Mouse (Mus musculus) spleen, postnatal 36 days (tissue): ENCODE results near the gene Fbxw4.
"Not testable (repeated sequence)": the region's sequence is repeated elsewhere in the genome, so short reads cannot be mapped to it uniquely, and the experiment has no call there.

Source experiments
- DNase-seq, 2 experiments: peaks; one replicate each; pipeline ENCODE4 v3.0.0; 2022; ENCODE audit warnings: low spot score in 2 of 2, mixed read lengths in 1 of 2

Gene Fbxw4

DNA sequence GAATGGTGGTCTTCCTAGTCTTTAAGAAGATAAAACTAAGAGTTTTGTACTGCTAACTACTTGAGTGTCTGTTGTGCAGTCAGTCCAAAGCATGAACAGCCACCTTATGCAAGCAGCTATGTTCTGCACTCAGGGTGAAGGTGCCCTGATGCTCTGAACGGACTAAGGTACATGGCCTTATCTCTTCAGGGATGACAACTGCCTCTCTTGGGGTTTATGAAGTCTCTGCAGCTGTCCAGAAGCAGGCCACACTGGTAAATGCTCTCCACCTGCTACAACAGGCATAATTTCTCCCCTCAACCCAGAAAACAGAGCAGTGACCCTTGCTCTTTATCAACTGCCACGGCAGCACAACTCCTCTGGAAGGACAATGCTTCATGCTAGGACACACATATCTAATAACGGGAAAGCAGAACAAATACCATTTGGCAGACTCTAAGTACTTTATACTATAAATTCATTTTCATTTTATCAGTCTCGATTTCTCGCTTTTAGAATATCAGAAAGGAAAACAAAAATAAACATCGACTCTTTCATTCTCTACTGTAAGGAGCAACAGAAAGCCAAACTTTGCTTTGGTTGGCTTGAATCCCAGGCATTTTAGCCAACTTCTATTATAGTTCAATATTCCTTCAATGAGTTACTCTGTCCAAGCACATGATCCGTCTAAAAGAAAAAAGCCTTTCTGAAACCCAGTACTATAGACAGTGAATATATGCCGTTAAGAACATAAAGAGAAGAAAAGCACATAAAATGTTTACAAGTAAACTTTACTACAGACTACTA, 3.1 kb downstream of the Fbxw4 start:
- no peak for DNase-seq

DNA sequence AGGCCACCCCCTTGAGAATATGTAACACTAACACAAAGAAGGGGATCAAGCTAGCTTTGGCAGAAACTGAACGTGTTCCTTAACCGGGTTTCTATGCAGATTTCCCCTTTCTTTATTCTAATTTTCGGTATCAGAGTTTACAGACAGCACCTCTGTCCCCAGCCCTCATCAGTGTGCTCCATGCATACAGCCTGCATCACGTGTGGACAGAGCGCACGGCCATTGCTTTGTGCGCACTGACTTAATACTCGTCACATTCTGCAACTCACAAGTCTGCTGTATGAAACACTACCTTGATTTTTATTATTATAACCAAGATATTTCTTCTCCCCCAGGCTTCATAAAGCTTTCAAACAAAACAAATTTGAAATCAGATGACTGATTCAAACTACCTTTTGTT, 4.2 kb downstream of the Fbxw4 start:
- no peak for DNase-seq

DNA sequence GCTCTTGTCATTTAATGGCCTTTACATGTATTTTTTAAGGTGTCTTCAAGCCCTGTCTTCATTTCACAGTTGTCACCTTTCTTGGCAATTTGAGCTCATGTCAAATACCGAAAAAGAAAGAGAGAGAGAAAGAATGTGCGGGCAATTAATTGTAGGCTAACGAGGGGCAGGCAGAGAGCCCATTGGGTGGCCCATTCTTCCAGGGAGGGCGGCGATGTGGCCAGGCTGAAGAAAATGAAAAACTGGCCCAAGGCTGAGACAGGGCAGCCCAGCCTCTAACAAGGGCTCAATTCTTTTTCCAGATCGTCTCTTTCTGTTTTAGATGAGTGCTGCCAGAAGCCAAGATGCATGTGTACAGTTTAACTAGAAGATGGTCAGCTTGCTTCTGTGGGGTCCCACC, 6.1 kb downstream of the Fbxw4 start:
- no peak for DNase-seq

DNA sequence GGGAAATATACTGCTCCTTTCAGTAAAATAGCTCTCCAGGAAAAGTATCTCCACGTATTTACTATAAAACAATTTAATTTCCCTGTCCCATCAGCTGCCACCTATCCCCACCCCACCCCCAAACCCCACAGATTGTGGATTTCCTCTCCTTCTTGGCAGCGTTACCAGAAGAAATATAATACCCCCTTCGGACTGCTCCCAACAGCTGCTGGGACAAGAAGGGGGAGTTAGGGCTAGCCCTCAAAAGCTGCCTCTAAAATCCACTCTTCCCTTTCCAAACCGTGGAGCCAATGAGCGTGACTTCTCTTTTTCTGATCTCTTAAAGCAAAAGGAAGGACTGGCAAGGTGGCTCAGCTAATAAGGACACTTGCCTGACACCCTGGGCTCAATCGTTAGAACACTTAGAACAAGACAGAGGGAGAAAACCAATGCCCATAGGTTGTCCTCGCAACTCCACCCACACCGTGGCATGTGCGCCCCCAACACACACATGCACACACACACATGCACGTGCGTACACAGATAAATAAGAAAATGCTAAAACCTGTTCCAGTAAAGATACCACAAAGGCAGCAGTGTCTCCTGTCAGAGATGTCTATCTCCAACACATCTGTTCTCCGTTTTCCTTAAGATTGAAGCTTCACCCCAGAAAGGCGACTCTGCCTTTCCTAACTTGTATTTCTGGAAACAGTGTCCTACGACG, 7.7 kb downstream of the Fbxw4 start:
- no peak for DNase-seq

DNA sequence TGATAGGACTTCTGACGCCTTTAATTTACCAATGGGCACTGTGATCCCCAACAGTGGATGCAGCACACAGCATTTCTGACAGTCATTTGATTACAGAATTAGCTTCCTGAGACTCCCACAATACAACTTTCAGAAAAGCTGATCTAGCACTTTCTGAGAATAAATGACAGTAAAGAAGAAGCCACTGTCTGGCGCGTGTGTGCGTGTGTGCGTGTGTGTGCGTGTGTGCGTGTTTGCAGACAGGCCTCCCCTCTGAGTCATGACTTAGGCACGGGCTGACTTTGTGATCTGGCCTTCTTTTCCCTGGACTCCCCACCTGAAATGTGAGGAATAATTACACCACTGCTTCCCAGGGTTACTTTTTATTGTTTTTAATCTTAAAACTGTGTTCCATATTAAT, 8.6 kb downstream of the Fbxw4 start:
- no peak for DNase-seq

DNA sequence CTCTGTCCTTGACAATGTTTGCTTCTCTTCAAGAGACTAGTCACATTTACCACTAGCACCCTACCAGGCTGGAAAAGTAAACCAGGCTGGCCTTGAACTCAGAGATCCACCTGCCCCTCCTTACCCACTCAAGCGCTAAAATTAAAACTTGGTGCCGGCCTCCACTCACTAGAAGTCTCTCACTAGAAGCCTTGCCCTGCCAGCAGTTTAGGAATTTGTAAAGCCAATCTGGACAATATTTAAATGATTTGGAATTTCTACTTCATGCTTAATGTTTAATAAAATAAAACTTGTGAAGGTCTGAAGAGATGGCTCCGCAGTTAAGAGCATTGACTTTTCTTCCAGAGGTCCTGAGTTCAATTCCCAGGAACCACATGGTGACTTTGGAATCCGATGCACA, 10.3 kb downstream of the Fbxw4 start:
- no peak for DNase-seq

DNA sequence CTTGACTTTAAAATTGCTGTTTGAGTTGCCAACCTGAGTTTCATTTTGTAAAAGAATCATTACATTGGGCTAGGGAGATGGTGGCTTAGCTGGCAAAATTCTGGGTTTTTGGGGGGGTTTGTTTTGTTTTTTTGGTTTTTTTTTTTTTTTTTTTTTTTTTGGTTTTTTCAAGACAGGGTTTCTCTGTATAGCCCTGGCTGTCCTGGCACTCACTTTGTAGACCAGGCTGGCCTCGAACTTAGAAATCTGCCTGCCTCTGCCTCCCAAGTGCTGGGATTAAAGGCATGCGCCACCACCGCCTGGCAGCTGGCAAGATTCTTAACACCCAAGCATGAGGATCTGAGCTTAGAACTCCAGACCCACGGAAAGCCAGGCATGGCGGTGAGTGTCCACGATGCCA, 11.6 kb downstream of the Fbxw4 start:
- DNase-seq: not testable (repeated sequence)

DNA sequence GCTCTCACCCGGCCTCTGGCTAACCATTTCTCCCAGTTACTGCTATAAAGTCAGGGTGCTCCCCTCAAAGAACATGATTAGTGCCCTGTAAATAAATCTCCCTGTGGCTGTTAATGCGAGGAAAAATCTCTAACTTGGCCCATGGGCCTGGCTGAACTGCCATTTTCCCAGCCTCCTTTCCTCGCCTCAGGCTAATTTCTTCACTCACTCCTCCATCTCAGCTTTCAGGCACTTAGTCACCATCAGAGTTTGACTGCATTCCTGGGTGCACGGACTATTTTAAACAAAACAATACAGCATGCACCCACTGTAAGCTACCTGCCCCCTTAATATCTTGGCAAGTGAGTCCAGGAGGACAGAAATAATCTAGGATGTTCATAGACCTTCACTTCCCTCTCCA, 13.2 kb downstream of the Fbxw4 start:
- no peak for DNase-seq

DNA sequence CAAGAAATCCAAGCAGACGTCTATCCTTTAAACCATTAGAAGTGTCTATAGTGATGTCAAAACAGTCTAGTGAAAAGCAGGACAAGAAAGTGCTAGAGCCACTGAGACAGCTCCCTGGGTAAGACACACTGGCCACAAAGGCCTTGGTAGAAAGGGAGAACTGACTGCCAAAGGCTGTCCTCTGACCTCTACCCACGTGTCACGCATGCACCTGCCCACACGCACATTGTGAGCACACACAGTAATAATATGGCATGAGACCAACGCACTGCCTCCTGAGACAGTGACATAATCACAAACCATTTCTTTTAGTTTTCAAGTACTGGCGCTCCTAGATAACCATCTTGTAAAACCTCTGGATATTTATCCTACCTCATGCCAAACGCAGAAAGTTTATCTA, 19.4 kb downstream of the Fbxw4 start:
- DNase-seq: no peak

DNA sequence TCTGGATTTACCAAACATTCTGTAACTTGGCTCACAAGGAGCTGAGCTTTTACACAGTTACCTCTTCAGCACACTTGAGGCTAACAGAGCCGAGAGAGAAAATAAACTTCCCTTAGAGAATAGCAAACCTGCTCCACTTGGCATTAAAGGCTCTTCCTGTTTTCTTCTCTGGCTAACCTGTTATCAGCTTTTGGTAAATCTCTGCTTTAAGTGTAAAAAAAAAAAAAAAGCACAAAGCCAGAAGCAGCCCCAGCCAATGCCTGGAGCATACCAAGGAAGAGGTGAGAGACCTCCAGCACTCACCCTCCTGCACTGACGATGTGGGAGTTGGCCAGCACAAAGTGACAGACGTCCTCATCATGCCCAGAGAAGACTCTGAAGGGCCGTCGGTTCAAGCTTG, 24.2 kb downstream of the Fbxw4 start:
- DNase-seq: no peak

DNA sequence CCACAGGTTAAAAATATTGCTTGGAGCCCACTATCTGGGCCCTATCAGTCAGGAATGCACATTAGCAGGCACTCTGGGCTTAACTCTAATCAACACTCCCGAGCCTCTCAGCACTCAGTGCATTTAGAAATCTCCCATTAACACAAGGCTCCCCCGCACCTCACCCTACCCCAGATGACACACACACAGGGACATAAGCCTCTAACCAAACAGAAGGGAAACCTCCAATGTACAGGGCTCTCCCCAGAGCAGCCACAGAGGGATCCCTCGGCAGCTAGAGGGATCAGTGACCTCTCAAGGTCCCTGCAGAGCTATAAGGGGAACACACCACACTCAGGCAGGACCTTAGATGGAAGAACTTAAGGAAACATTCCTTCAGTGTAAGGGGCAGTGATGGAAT, 28.5 kb downstream of the Fbxw4 start:
- no peak for DNase-seq

DNA sequence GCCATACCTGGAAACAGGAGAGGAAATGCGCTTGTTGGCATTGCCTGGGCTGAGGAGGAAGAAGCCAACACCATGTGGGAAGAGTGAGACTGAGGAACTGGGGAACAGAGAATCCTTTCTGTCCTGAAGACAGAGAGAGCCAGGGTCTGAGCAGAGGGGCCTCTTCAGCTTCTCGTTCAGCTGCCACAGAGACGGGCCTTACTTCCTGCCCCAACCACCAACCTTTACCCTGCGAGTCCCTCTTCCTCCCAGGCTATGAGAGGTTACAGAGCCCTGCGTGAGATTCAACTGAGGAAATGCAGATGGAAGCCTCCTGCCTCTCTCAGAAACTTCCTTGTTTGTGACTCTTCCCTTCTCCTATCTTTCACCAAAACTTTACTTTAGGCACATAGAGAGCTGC, 29.2 kb downstream of the Fbxw4 start:
- DNase-seq: peak; percentile 12 to 16

DNA sequence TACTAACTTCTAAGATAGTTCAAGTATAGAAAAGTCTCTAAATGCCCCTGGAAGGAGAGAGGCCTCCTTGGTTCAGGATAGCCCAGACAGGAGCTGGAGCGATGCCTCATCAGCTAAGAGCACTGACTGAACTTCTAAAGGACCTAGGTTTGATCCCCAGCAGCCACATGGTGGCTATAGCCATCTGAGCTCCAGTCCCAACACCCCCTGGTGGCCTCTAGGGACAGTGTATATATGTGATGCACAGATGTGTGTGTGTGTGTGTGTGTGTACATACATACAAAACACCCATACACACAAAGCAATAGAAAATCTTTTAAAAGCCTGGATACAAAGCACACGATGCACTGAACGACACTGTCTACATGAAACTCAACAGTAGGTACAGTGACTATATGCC, 30.9 kb downstream of the Fbxw4 start:
- DNase-seq: peak in 1 of 2 experiments; percentile 15

DNA sequence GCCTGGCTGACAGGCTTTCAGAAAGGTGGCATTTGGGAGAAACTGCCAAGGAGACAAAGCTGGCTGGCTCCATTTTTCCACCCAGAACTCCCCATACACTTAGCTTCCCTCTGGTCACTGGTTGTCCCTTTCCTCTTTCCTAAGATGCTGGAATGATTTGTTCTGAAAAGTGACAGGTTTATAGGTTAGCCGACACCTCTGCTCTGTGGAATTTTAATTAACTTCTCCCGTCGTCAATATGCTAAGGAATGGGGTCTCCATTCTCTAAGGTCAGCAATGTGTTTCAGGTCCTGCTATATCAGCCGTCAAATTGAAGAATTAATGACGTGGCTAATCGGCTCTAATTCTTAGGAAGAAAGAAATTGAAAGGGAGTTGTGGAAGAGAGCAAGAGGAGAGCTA, 31.5 kb downstream of the Fbxw4 start:
- no peak for DNase-seq

DNA sequence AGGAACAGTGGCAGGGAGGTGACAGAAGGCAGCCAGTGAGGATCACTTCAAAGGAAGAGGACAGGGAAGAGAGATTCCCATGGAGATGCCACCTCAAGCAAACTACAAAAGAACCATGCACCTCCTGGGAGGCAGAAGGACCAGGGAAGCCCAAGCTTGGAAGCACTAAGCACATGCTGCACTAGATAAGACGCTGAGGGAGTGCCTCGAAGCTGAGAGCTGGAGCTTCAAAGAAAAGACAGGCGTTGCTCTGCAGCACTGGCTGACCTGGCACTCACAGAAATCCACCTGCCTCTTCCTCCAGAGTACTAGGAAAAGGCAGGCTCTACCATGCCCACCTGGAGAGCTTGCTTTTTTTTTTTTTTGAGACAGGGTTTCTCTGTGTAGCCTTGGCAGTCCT, 33.1 kb downstream of the Fbxw4 start:
- no peak for DNase-seq

DNA sequence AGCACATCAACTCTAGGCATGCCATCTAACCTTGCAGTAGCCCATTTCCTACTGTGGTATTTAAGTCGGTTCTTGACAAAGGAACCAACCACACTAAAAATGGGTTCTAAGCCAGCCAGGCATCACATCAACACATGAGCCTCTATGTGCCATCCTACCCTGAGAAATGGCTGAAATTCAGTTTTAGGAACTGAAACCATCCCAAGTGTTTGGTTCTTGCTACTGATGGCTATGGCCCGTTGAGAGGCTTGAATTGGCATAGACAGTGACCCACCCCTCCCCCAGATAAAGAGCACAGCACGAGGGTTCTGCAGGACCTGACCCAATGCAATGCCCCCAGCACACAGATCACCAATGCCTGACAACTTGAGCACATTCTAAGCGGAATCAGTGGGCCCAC, 36.4 kb downstream of the Fbxw4 start:
- peak; percentile 22 to 28 for DNase-seq

DNA sequence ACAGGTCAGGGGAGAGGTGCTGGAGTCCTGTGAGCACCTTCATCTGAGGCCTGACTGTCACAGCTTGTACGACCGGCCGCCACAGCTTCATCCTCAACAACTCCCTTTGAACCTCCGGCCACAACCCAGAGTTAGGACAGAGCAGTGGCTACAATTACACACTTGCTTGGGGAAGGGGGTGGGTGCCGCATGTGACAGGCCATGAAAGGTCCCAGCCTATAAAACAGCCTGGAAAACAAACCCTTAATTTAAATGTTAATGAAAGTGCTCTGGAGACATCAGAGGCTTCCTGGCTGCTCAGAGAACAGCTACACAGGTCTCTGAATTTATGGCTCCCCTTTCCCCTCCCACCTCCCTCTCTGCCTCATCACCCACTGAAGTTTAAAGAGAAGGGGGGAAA, 38.0 kb downstream of the Fbxw4 start:
- no peak for DNase-seq

DNA sequence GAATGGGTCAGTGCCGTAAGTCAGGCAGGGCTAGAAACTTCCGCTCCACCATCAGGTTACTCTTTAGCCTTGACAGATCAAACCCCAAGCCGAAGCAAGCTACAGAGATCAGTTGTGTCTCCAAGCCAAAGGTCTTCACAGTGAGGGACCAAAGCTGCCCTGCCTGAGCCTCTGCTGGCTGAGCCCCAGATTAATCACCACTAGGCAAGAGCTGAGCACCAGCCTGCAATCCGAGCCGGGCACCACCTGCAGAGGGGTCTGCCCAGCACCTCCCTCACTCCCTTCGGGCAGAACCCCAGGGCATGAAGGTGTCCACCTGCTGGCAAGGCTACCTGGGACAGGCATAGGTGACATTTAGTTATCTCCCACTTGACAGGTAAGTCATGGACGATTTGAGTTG, 39.1 kb downstream of the Fbxw4 start:
- DNase-seq: no peak

DNA sequence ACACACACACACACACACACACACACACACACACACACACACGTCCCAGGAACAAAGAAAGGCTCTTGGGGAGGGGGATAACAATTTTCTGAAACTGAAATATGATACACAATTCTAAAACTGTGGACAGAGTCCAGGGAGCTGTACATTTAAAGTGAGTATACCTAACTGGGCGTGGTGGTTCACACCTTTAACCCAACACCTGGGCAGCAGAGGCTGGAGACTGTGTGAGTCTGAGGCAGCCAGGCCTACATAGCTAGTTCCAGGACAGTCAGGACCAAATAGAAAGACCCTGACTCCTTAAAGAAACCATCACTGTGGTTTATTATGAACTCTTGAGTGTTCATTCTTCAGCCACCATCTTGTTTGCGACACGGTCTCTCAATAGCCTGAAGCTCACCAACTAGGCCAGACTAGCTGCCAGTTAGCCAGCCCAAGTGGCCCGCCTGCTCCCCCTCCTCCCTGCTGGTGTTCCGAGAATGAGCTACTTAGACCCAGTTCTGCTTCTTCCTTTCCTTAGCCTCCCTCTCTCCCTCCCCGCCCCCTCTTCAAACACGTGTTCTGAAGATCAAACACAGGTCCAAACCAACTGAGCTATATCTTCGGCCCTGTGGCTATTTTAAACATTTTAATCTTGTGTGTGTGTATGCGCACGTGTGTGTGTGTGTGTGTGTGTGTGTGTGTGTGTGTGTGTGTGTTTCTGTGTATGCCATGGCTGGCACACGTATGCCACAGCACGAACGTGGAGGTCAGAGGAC, 40.2 kb downstream of the Fbxw4 start:
- DNase-seq: no peak

DNA sequence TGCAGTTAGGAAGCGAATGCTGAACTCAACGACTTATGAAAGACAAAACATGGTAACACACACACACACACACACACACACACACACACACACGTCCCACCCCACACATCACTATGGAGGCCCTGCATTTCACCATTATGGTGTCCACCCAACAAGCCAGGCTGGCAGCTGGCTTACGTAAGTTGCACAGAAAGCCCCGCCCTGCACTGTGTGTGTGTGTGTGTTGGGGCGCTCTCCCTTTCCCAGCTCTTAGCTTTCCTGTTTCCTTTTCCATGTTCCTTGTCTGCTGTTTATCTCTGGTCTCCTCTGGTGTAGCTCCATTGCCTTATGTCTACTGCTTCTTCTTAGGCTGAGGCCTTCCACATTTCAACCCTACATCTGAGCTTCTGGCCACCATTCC, 41.9 kb downstream of the Fbxw4 start:
- no peak for DNase-seq

DNA sequence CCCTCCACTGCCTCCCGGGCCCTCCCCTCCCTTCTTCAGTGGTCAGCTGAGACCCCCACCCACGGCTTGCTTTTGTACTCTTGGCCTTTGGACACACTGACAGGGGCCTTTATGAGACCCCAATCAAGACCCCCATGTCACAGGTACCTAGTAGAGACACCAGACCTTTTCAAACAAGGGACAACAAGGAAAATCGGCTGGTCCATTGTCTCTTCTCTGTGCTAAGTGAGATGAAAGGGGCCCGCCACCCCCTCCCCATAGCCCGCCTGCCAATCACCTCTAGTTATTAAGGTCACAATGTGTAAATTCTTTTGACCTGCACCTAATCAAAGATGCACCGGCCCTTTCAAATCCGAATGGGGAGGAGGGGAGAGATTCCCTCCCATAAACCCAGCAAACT, 43.4 kb downstream of the Fbxw4 start:
- DNase-seq: no peak

DNA sequence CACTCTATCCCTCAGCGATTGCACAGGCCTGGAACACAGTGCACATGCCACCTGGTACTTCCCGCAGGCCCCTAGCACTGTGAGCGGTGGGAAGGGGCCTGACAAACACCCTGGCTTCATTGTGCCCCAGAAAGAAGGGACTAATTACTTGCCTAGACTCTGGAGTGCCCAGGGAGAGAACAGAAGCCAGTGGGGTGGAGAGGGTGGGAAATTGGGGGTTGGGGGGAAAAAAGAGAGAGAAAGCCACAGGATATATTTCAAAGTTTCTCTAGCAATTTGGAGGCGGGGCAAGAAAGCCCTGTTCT, 43.9 kb downstream of the Fbxw4 start:
- no peak for DNase-seq
